Mouse (Mus musculus) right cerebral cortex, adult 2 months (tissue): ENCODE results near the gene Slc46a2.
A peak's percentile ranks its signal among the peaks of the same experiment; 100 is the strongest.

Source experiments
- DNase-seq, 2 experiments: peaks; one replicate each; pipeline ENCODE4 v3.0.0; 2021 to 2022; ENCODE audit warnings: low spot score in 2 of 2

Gene Slc46a2

GRCm38 (mm10) chr4:59914608-59915403 is at the start of gene Slc46a2:
Gene Slc46a2 (minus strand): TSS chr4:59915056.
- DNase-seq, result no peak

- no peak for DNase-seq
These were observed 48.8 kb upstream of the Slc46a2 start, which contains the start of gene Mup6 for GRCm38 (mm10) chr4:59963405-59964344. Gene Mup6 (plus strand): TSS chr4:59964294.

GRCm38 (mm10) chr4:59960610-59961009 is 45.8 kb upstream of the Slc46a2 start, which contains the start of gene Mup4:
Gene Mup4 (minus strand): TSS chr4:59960710.
- no peak for DNase-seq

GRCm38 (mm10) chr4:59937543-59937942 is 22.7 kb upstream of the Slc46a2 start:
- no peak for DNase-seq

GRCm38 (mm10) chr4:59932505-59933281 is 17.8 kb upstream of the Slc46a2 start:
- DNase-seq, result peak; percentile 15 to 20

- DNase-seq, result peak; percentile 73 to 75
These were observed 13.5 kb upstream of the Slc46a2 start for GRCm38 (mm10) chr4:59928347-59928746.

GRCm38 (mm10) chr4:59927666-59928065 is 12.8 kb upstream of the Slc46a2 start:
- no peak for DNase-seq

GRCm38 (mm10) chr4:59925082-59925481 is 10.2 kb upstream of the Slc46a2 start:
- DNase-seq, result no peak

- no peak for DNase-seq
These were observed 3.1 kb upstream of the Slc46a2 start for GRCm38 (mm10) chr4:59917966-59918365.

GRCm38 (mm10) chr4:59908785-59909184 is 6.1 kb downstream of the Slc46a2 start:
- no peak for DNase-seq

GRCm38 (mm10) chr4:59907657-59908230 is 7.1 kb downstream of the Slc46a2 start:
- no peak for DNase-seq

GRCm38 (mm10) chr4:59907092-59907491 is 7.8 kb downstream of the Slc46a2 start:
- no peak for DNase-seq

GRCm38 (mm10) chr4:59902547-59902946 is 12.3 kb downstream of the Slc46a2 start:
- DNase-seq, result no peak

- no peak for DNase-seq
These were observed 13.0 kb downstream of the Slc46a2 start for GRCm38 (mm10) chr4:59901810-59902209.

- no peak for DNase-seq
These were observed 16.3 kb downstream of the Slc46a2 start for GRCm38 (mm10) chr4:59898521-59898919.

- no peak for DNase-seq
These were observed 16.9 kb downstream of the Slc46a2 start for GRCm38 (mm10) chr4:59897814-59898520.

- no peak for DNase-seq
These were observed 18.9 kb downstream of the Slc46a2 start for GRCm38 (mm10) chr4:59896000-59896399.

- no peak for DNase-seq
These were observed 19.8 kb downstream of the Slc46a2 start for GRCm38 (mm10) chr4:59894977-59895575.

- DNase-seq, result no peak
These were observed 20.4 kb downstream of the Slc46a2 start for GRCm38 (mm10) chr4:59894415-59894814.

GRCm38 (mm10) chr4:59892731-59893130 is 22.1 kb downstream of the Slc46a2 start:
- DNase-seq, result no peak
